Mouse (Mus musculus): ENCODE measurements at regions not wholly inside any gene's neighbourhood (a gene's known extent, or its start where the extent isn't known, plus 50 kb on each side); places are given as distances from the start of the nearest gene placed in this dataset.

- no peak for TF ChIP-seq CTCF (IDR thresholded peaks at IDR 0.05; ENCODE audit: borderline replicate concordance, extremely low read depth, insufficient read depth, insufficient read length)
- no peak for TF ChIP-seq POLR2A (IDR thresholded peaks at IDR 0.05; ENCODE audit: borderline replicate concordance, extremely low read depth, insufficient read depth, insufficient read length, poor library complexity, severe bottlenecking)
Measured at GRCm38 (mm10) chr15:67033936-67034335, 533.2 kb upstream of the Lrrc6 start.
